Mouse (Mus musculus): ENCODE data around the gene Baz2b. TPM values are rescaled to one million over a fixed set of nuclear protein-coding genes. Genes with fewer than 3 reads are reported as not detected.

The Baz2b gene
- polyA plus RNA-seq, 1 experiment = 46.2 TPM

- Histone ChIP-seq H3K4me3 (replicated peaks; ENCODE audit: insufficient read depth, low read depth, low read length) (no peak overlapping the region), H3K27me3 (ENCODE audit: control insufficient read depth, insufficient read depth, low read length) (no peaks in the 10 kb centered on the region), H3K27ac (ENCODE audit: insufficient read depth, low read length) (no peak overlapping the region), H3K4me1 (ENCODE audit: control insufficient read depth, insufficient read depth, low read length) (peaks cover 2% of the 10 kb centered on the region)
- WGBS = 93% methylated on average over 13 of the region's 13 CpGs
- no peak for DNase-seq
- no peak for TF ChIP-seq CTCF (IDR thresholded peaks at IDR 0.05; ENCODE audit: borderline replicate concordance, insufficient read depth, low read depth, low read length)
- no peak for TF ChIP-seq POLR2A (IDR thresholded peaks at IDR 0.05; ENCODE audit: borderline replicate concordance, insufficient read depth, low read length)
These were observed 257.2 kb downstream of the Baz2b start for GRCm38 (mm10) chr2:59952286-59953014.

- peaks cover 2% of the 10 kb centered on the region for H3K4me1 ChIP-seq (ENCODE audit: control insufficient read depth, insufficient read depth, low read length)
- peak; percentile 55 to 72 for DNase-seq
- WGBS = 24% methylated on average over 8 of the region's 8 CpGs
- H3K27ac ChIP-seq (ENCODE audit: insufficient read depth, low read length) = no peak overlapping the region
- TF ChIP-seq POLR2A (IDR thresholded peaks at IDR 0.05; ENCODE audit: borderline replicate concordance, insufficient read depth, low read length) (no peak), CTCF (IDR thresholded peaks at IDR 0.05; ENCODE audit: borderline replicate concordance, insufficient read depth, low read depth, low read length) (no peak)
- H3K27me3 ChIP-seq (ENCODE audit: control insufficient read depth, insufficient read depth, low read length) = no peaks in the 10 kb centered on the region
- H3K4me3 ChIP-seq (replicated peaks; ENCODE audit: insufficient read depth, low read depth, low read length) = no peak overlapping the region
These were observed 257.9 kb downstream of the Baz2b start for GRCm38 (mm10) chr2:59951706-59952105.

- Histone ChIP-seq H3K27me3 (ENCODE audit: control insufficient read depth, insufficient read depth, low read length) (no peaks in the 10 kb centered on the region), H3K4me1 (ENCODE audit: control insufficient read depth, insufficient read depth, low read length) (peaks cover 2% of the 10 kb centered on the region), H3K27ac (ENCODE audit: insufficient read depth, low read length) (0 out of 2 replicates have a peak overlapping the region, but pooled peaks have one; percentile 15), H3K4me3 (replicated peaks; ENCODE audit: insufficient read depth, low read depth, low read length) (no peak overlapping the region)
- peak in 1 of 2 experiments; percentile 35 for DNase-seq
- WGBS = 22% methylated on average over 4 of the region's 4 CpGs
- no peak for TF ChIP-seq POLR2A (IDR thresholded peaks at IDR 0.05; ENCODE audit: borderline replicate concordance, insufficient read depth, low read length)
- no peak for TF ChIP-seq CTCF (IDR thresholded peaks at IDR 0.05; ENCODE audit: borderline replicate concordance, insufficient read depth, low read depth, low read length)
These were observed 258.5 kb downstream of the Baz2b start for GRCm38 (mm10) chr2:59951127-59951526.

GRCm38 (mm10) chr2:59936296-59936695 is 273.3 kb downstream of the Baz2b start:
- 42% methylated on average over 9 of the region's 9 CpGs for WGBS
- TF ChIP-seq CTCF (IDR thresholded peaks at IDR 0.05; ENCODE audit: borderline replicate concordance, insufficient read depth, low read depth, low read length) = no peak
- TF ChIP-seq POLR2A (IDR thresholded peaks at IDR 0.05; ENCODE audit: borderline replicate concordance, insufficient read depth, low read length) = no peak

GRCm38 (mm10) chr2:59933129-59933528 is 276.5 kb downstream of the Baz2b start:
- Histone ChIP-seq H3K4me1 (ENCODE audit: control insufficient read depth, insufficient read depth, low read length) (no peaks in the 10 kb centered on the region), H3K27ac (ENCODE audit: insufficient read depth, low read length) (no peak overlapping the region), H3K4me3 (replicated peaks; ENCODE audit: insufficient read depth, low read depth, low read length) (no peak overlapping the region), H3K27me3 (ENCODE audit: control insufficient read depth, insufficient read depth, low read length) (no peaks in the 10 kb centered on the region)
- WGBS = 97% methylated on average over 3 of the region's 3 CpGs
- TF ChIP-seq CTCF (IDR thresholded peaks at IDR 0.05; ENCODE audit: borderline replicate concordance, insufficient read depth, low read depth, low read length) (no peak), POLR2A (IDR thresholded peaks at IDR 0.05; ENCODE audit: borderline replicate concordance, insufficient read depth, low read length) (no peak)
- DNase-seq = no peak

More at GRCm38 (mm10) chr2:59936296-59936695, 273.3 kb downstream of the Baz2b start:
- Histone ChIP-seq H3K4me1 (ENCODE audit: control insufficient read depth, insufficient read depth, low read length) (no peaks in the 10 kb centered on the region), H3K27ac (ENCODE audit: insufficient read depth, low read length) (no peak overlapping the region), H3K27me3 (ENCODE audit: control insufficient read depth, insufficient read depth, low read length) (no peaks in the 10 kb centered on the region), H3K4me3 (replicated peaks; ENCODE audit: insufficient read depth, low read depth, low read length) (no peak overlapping the region)
- no peak for DNase-seq

GRCm38 (mm10) chr2:59932244-59932643 is 277.4 kb downstream of the Baz2b start:
- TF ChIP-seq CTCF (IDR thresholded peaks at IDR 0.05; ENCODE audit: borderline replicate concordance, insufficient read depth, low read depth, low read length) (no peak), POLR2A (IDR thresholded peaks at IDR 0.05; ENCODE audit: borderline replicate concordance, insufficient read depth, low read length) (no peak)
- H3K27me3 ChIP-seq (ENCODE audit: control insufficient read depth, insufficient read depth, low read length) = no peaks in the 10 kb centered on the region
- WGBS = 86% methylated on average over 4 of the region's 4 CpGs
- H3K27ac ChIP-seq (ENCODE audit: insufficient read depth, low read length) = no peak overlapping the region
- no peak for DNase-seq
- no peak overlapping the region for H3K4me3 ChIP-seq (replicated peaks; ENCODE audit: insufficient read depth, low read depth, low read length)
- no peaks in the 10 kb centered on the region for H3K4me1 ChIP-seq (ENCODE audit: control insufficient read depth, insufficient read depth, low read length)

- no peak for DNase-seq
- 58% methylated on average over 11 of the region's 11 CpGs for WGBS
- Histone ChIP-seq H3K27me3 (ENCODE audit: control insufficient read depth, insufficient read depth, low read length) (no peaks in the 10 kb centered on the region), H3K27ac (ENCODE audit: insufficient read depth, low read length) (no peak overlapping the region), H3K4me3 (replicated peaks; ENCODE audit: insufficient read depth, low read depth, low read length) (no peak overlapping the region), H3K4me1 (ENCODE audit: control insufficient read depth, insufficient read depth, low read length) (no peaks in the 10 kb centered on the region)
- TF ChIP-seq CTCF (IDR thresholded peaks at IDR 0.05; ENCODE audit: borderline replicate concordance, insufficient read depth, low read depth, low read length) = no peak
- no peak for TF ChIP-seq POLR2A (IDR thresholded peaks at IDR 0.05; ENCODE audit: borderline replicate concordance, insufficient read depth, low read length)
These were observed 296.0 kb downstream of the Baz2b start for GRCm38 (mm10) chr2:59913610-59914009.

- 87% methylated on average over 9 of the region's 9 CpGs for WGBS
- H3K4me1 ChIP-seq (ENCODE audit: control insufficient read depth, insufficient read depth, low read length) = no peaks in the 10 kb centered on the region
- no peak for TF ChIP-seq CTCF (IDR thresholded peaks at IDR 0.05; ENCODE audit: borderline replicate concordance, insufficient read depth, low read depth, low read length)
- TF ChIP-seq POLR2A (IDR thresholded peaks at IDR 0.05; ENCODE audit: borderline replicate concordance, insufficient read depth, low read length) = no peak
- H3K4me3 ChIP-seq (replicated peaks; ENCODE audit: insufficient read depth, low read depth, low read length) = no peak overlapping the region
- H3K27ac ChIP-seq (ENCODE audit: insufficient read depth, low read length) = no peak overlapping the region
- DNase-seq = no peak
- H3K27me3 ChIP-seq (ENCODE audit: control insufficient read depth, insufficient read depth, low read length) = no peaks in the 10 kb centered on the region
These were observed 301.6 kb downstream of the Baz2b start for GRCm38 (mm10) chr2:59908048-59908447.
